Mouse (Mus musculus) retina, postnatal 1 day (tissue): ENCODE results near the gene Pcare.

Experiments
- DNase-seq: peaks from one replicate; pipeline ENCODE4 v3.0.0-alpha.2; 2012

Pcare gene

GRCm38 (mm10) chr17:71721019-71721418 is 31.7 kb downstream of the Pcare start:
- no peak for DNase-seq

GRCm38 (mm10) chr17:71720434-71720833 is 32.3 kb downstream of the Pcare start:
- no peak for DNase-seq

- no peak for DNase-seq
These were observed 34.6 kb downstream of the Pcare start for GRCm38 (mm10) chr17:71717881-71718625.

- no peak for DNase-seq
These were observed 37.7 kb downstream of the Pcare start for GRCm38 (mm10) chr17:71715034-71715433.

GRCm38 (mm10) chr17:71712279-71712678 is 40.4 kb downstream of the Pcare start:
- DNase-seq = no peak

- DNase-seq = no peak
These were observed 45.0 kb downstream of the Pcare start for GRCm38 (mm10) chr17:71707715-71708114.

- no peak for DNase-seq
These were observed 46.9 kb downstream of the Pcare start for GRCm38 (mm10) chr17:71705550-71706480.

- no peak for DNase-seq
These were observed 47.6 kb downstream of the Pcare start for GRCm38 (mm10) chr17:71705113-71705512.

GRCm38 (mm10) chr17:71698619-71698956 is 54.1 kb downstream of the Pcare start:
- DNase-seq = no peak

GRCm38 (mm10) chr17:71697896-71698618 is 54.6 kb downstream of the Pcare start:
- no peak for DNase-seq

- DNase-seq = no peak
These were observed 56.3 kb downstream of the Pcare start for GRCm38 (mm10) chr17:71696396-71696795.

- DNase-seq = no peak
These were observed 56.9 kb downstream of the Pcare start for GRCm38 (mm10) chr17:71695716-71696315.

GRCm38 (mm10) chr17:71695151-71695550 is 57.5 kb downstream of the Pcare start:
- DNase-seq = no peak

- DNase-seq = no peak
These were observed 58.9 kb downstream of the Pcare start for GRCm38 (mm10) chr17:71693780-71694179.
